Mouse (Mus musculus) MEL (cell line): ENCODE data around the gene Prkcz. TPM values are rescaled to one million over a fixed set of nuclear protein-coding genes. Genes with fewer than 3 reads are reported as not detected.

Experiments used
- DNase-seq: peaks from one replicate; pipeline ENCODE4 v3.0.0; 2011; ENCODE audit warnings: low read depth, low spot score
- H3K27ac ChIP-seq: 2 replicates; pipeline ENCODE4 v1.5.1; 2012; ENCODE audit warnings: low read depth, mild to moderate bottlenecking, control low read depth, low read length, moderate library complexity; ENCODE audit not compliant: control insufficient read depth
- H3K27me3 ChIP-seq, 2 experiments: fragments of 150-350 bp in 1 of 2; sonication (generic) in 1 of 2; 2 replicates each; pipeline ENCODE4 v1.6.1; 2012; ENCODE audit warnings: low read length in 2 of 2, mild to moderate bottlenecking in 2 of 2, improper control_type of control experiment in 1 of 2, moderate library complexity in 1 of 2; ENCODE audit not compliant: insufficient read depth in 2 of 2, control insufficient read depth in 1 of 2
- H3K36me3 ChIP-seq, 2 experiments: 2 replicates each; pipeline ENCODE4 v1.6.1; 2012 to 2014; ENCODE audit warnings: low read length in 2 of 2, improper control_type of control experiment in 1 of 2, inconsistent platforms in 1 of 2, mild to moderate bottlenecking in 1 of 2; ENCODE audit not compliant: insufficient read depth in 2 of 2, control insufficient read depth in 1 of 2
- H3K4me1 ChIP-seq, 2 experiments: fragments of 150-350 bp in 1 of 2; sonication (generic) in 1 of 2; 2 replicates each; pipeline ENCODE4 v1.6.1; 2012; ENCODE audit warnings: low read length in 2 of 2, improper control_type of control experiment in 1 of 2, mild to moderate bottlenecking in 1 of 2; ENCODE audit not compliant: insufficient read depth in 2 of 2, control insufficient read depth in 1 of 2
- H3K4me3 ChIP-seq, 2 experiments: fragments of 150-350 bp in 1 of 2; sonication (generic) in 1 of 2; 2 replicates each; pipeline ENCODE4 v1.5.1; 2012; ENCODE audit warnings: low read depth in 2 of 2, low read length in 2 of 2, mild to moderate bottlenecking in 2 of 2, moderate library complexity in 2 of 2, control low read depth in 1 of 2, improper control_type of control experiment in 1 of 2; ENCODE audit not compliant: control insufficient read depth in 1 of 2, insufficient read depth in 1 of 2
- H3K79me2 ChIP-seq: 2 replicates; pipeline ENCODE4 v1.6.1; 2012; ENCODE audit warnings: mild to moderate bottlenecking, low read length, moderate library complexity; ENCODE audit not compliant: control insufficient read depth, poor library complexity, insufficient read depth
- H3K9ac ChIP-seq: 2 replicates; pipeline ENCODE4 v1.6.1; 2012; ENCODE audit warnings: low read depth, mild to moderate bottlenecking, control low read depth, low read length, moderate library complexity; ENCODE audit not compliant: control insufficient read depth, poor library complexity, severe bottlenecking
- H3K9me3 ChIP-seq: fragments of 150-350 bp; sonication (generic); replicated peaks from 2 replicates; pipeline ENCODE4 v1.6.1; 2012; ENCODE audit warnings: mild to moderate bottlenecking, low read length, improper control_type of control experiment, moderate library complexity; ENCODE audit not compliant: insufficient read depth
- CTCF ChIP-seq, 3 experiments: IDR thresholded peaks in 2 of 3; conservative IDR thresholded peaks in 1 of 3; 2 replicates each; pipeline ENCODE4 v1.5.1; 2011 to 2012; ENCODE audit warnings: low read length in 3 of 3, low read depth in 2 of 3, mild to moderate bottlenecking in 2 of 3, improper control_type of control experiment in 1 of 3, inconsistent platforms in 1 of 3, mixed read lengths in 1 of 3, moderate library complexity in 1 of 3; ENCODE audit not compliant: control insufficient read depth in 1 of 3, insufficient read depth in 1 of 3, poor library complexity in 1 of 3, severe bottlenecking in 1 of 3
- E2F4 ChIP-seq: IDR thresholded peaks from 2 replicates; pipeline ENCODE4 v1.6.1; 2011; ENCODE audit warnings: low read depth, low read length, improper control_type of control experiment, borderline replicate concordance
- ELF1 ChIP-seq: IDR thresholded peaks from 2 replicates; pipeline ENCODE4 v1.6.1; 2014; ENCODE audit warnings: low read depth, mild to moderate bottlenecking, inconsistent platforms, low read length, improper control_type of control experiment, moderate library complexity
- ETS1 ChIP-seq: IDR thresholded peaks from 2 replicates; pipeline ENCODE4 v1.6.1; 2012; ENCODE audit warnings: low read depth, mild to moderate bottlenecking, inconsistent platforms, low read length, improper control_type of control experiment, moderate library complexity
- GATA1 ChIP-seq: IDR thresholded peaks from 2 replicates; pipeline ENCODE4 v1.6.1; 2011; ENCODE audit warnings: low read depth, low read length, improper control_type of control experiment
- KAT2A ChIP-seq: conservative IDR thresholded peaks from 2 replicates; pipeline ENCODE4 v1.6.1; 2012; ENCODE audit warnings: low read depth, low read length, improper control_type of control experiment, inconsistent platforms
- MXI1 ChIP-seq: IDR thresholded peaks from 2 replicates; pipeline ENCODE4 v1.6.1; 2011; ENCODE audit warnings: mild to moderate bottlenecking, low read depth, low read length, improper control_type of control experiment
- POLR2AphosphoS2 ChIP-seq: IDR thresholded peaks from 2 replicates; pipeline ENCODE4 v1.6.1; 2011; ENCODE audit warnings: low read length, improper control_type of control experiment
- RAD21 ChIP-seq: IDR thresholded peaks from 2 replicates; pipeline ENCODE4 v1.6.1; 2011; ENCODE audit warnings: mild to moderate bottlenecking, low read depth, low read length, improper control_type of control experiment
- SIN3A ChIP-seq: IDR thresholded peaks from 2 replicates; pipeline ENCODE4 v1.6.1; 2012; ENCODE audit warnings: low read length, improper control_type of control experiment, inconsistent platforms
- SMC3 ChIP-seq: IDR thresholded peaks from 2 replicates; pipeline ENCODE4 v1.6.1; 2011; ENCODE audit warnings: low read depth, low read length, improper control_type of control experiment
- TAL1 ChIP-seq: IDR thresholded peaks from 2 replicates; pipeline ENCODE4 v1.6.1; 2012; ENCODE audit warnings: mild to moderate bottlenecking, inconsistent platforms, low read length, moderate library complexity, mixed read lengths
- TBP ChIP-seq: IDR thresholded peaks from 2 replicates; pipeline ENCODE4 v1.8.0; 2011; ENCODE audit warnings: low read depth, low read length, improper control_type of control experiment
- TCF12 ChIP-seq: IDR thresholded peaks from 2 replicates; pipeline ENCODE4 v1.6.1; 2014; ENCODE audit warnings: low read depth, mild to moderate bottlenecking, inconsistent platforms, low read length, improper control_type of control experiment, moderate library complexity
- UBTF ChIP-seq: IDR thresholded peaks from 2 replicates; pipeline ENCODE4 v1.6.1; 2012; ENCODE audit warnings: low read depth, mild to moderate bottlenecking, inconsistent platforms, low read length, improper control_type of control experiment, moderate library complexity, borderline replicate concordance; ENCODE audit not compliant: insufficient read depth
- USF2 ChIP-seq, 2 experiments: IDR thresholded peaks; 2 replicates each; pipeline ENCODE4 v1.6.1; 2011 to 2012; ENCODE audit warnings: improper control_type of control experiment in 2 of 2, low read length in 2 of 2, borderline replicate concordance in 1 of 2, inconsistent platforms in 1 of 2, low read depth in 1 of 2, mild to moderate bottlenecking in 1 of 2; ENCODE audit not compliant: insufficient read depth in 1 of 2
- ZC3H11A ChIP-seq: IDR thresholded peaks from 2 replicates; pipeline ENCODE4 v1.6.1; 2012; ENCODE audit warnings: low read depth, mild to moderate bottlenecking, inconsistent platforms, low read length, improper control_type of control experiment
- ZKSCAN1 ChIP-seq: IDR thresholded peaks from 2 replicates; pipeline ENCODE4 v1.6.1; 2012; ENCODE audit warnings: low read depth, mild to moderate bottlenecking, inconsistent platforms, low read length, improper control_type of control experiment, moderate library complexity
- ZMIZ1 ChIP-seq: IDR thresholded peaks from 2 replicates; pipeline ENCODE4 v1.6.1; 2012; ENCODE audit warnings: low read depth, mild to moderate bottlenecking, inconsistent platforms, low read length, improper control_type of control experiment, moderate library complexity
- ZNF384 ChIP-seq: IDR thresholded peaks from 2 replicates; pipeline ENCODE4 v1.6.1; 2012; ENCODE audit warnings: low read depth, mild to moderate bottlenecking, inconsistent platforms, low read length, improper control_type of control experiment
- polyA plus RNA-seq, 2 experiments: library from polyadenylated mRNA; stranded (reverse) in 1 of 2; unstranded in 1 of 2; fragments of >175 nt in 1 of 2; fragments of >200 nt in 1 of 2; gene quantifications; 2 replicates each; pipeline versions ENCODE4 v1.2.1 to v1.2.4; 2012; ENCODE audit warnings: low replicate concordance in 2 of 2, low read depth in 1 of 2; ENCODE audit not compliant: insufficient read length in 2 of 2, insufficient read depth in 1 of 2, missing spikeins in 1 of 2
- total RNA-seq: library from RNA; depleted of rRNA; stranded (reverse); fragments of 300-350 nt; gene quantifications from 2 replicates; pipeline ENCODE4 v1.2.3, GENCODE M21; 2012

Gene Prkcz
- total and polyA plus RNA-seq, 3 experiments, result 0.12 to 0.92 TPM; not detected in 1

DNA sequence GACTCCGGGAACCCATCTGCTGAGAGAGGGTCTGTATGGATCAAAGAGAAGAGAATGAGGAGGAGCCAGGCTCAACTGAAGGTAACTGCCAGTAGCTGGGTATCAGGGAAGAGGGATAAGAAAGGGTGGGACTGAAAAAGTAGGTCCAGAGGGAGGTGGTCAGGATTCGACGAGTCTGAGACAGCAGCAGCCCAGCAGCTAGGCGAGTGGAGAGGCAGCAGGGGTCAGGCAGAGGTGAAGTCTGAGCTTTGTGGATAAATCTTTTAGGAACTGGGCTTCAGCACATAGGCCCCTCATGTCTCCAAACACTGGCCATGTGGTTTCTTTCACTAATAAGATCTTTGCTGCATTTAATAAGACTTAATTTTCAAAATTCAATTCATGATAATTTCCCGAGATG is 86.7 kb downstream of the Prkcz start:
- Histone ChIP-seq H3K9me3 (no peaks in the 10 kb centered on the region), H3K9ac (no peak overlapping the region), H3K27ac (no peak overlapping the region), H3K4me1 (no peaks in the 10 kb centered on the region), H3K27me3 (peaks cover 0 to 1% of the 10 kb centered on the region in 2 experiments; a peak in 2 of 4 replicates), H3K4me3 (no peak overlapping the region), H3K79me2 (no peaks in the 10 kb centered on the region), H3K36me3 (no peaks in the 10 kb centered on the region)
- DNase-seq, result no peak
- TF ChIP-seq TAL1 (no peak), KAT2A (no peak), SIN3A (no peak), E2F4 (no peak), CTCF (IDR thresholded peaks at IDR 0.05 in 2 of 3, conservative IDR thresholded peaks at IDR 0.05 in 1 of 3; ENCODE audit: control insufficient read depth in 1 of 3, insufficient read depth in 1 of 3, low read depth in 2 of 3, low read length in 3 of 3, poor library complexity in 1 of 3, severe bottlenecking in 1 of 3) (no peak), UBTF (no peak), TBP (no peak), RAD21 (no peak), ELF1 (no peak), POLR2AphosphoS2 (no peak), ZKSCAN1 (no peak), ZNF384 (no peak), GATA1 (no peak), USF2 (IDR thresholded peaks at IDR 0.05; ENCODE audit: borderline replicate concordance in 1 of 2, insufficient read depth in 1 of 2, low read depth in 1 of 2, low read length in 2 of 2) (no peak)

DNA sequence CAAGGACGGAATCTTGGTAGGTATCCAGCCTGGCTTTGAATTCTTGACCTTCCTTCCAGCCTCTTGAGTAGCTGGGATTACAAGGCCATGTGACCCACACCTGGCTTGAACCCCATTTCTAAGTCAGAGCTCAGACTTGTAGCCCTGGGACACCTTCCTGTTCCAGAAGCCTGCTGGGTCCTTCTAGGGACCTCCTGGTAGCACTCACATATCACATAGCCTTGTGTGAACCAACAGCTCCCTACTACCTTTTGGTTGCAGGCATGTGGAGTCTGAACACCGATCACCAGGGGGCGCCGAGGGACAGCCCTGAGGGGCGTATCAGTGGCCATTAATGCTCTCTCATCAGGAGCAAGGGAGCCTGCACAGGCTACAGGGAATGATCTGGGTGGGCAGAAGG is 92.8 kb downstream of the Prkcz start:
- no peaks in the 10 kb centered on the region for H3K4me1 ChIP-seq
- H3K36me3 ChIP-seq, result no peaks in the 10 kb centered on the region
- peaks cover 0 to 3% of the 10 kb centered on the region in 2 experiments; a peak in 2 of 4 replicates for H3K27me3 ChIP-seq
- peak; percentile 59 for DNase-seq
- H3K79me2 ChIP-seq, result no peaks in the 10 kb centered on the region
- H3K9ac ChIP-seq, result no peak overlapping the region
- TF ChIP-seq TCF12 (no peak), SMC3 (peak; percentile 70), ETS1 (no peak), CTCF (IDR thresholded peaks at IDR 0.05 in 2 of 3, conservative IDR thresholded peaks at IDR 0.05 in 1 of 3; ENCODE audit: control insufficient read depth in 1 of 3, insufficient read depth in 1 of 3, low read depth in 2 of 3, low read length in 3 of 3, poor library complexity in 1 of 3, severe bottlenecking in 1 of 3) (peak; percentile 47 to 77 (median 72)), RAD21 (peak; percentile 44), TBP (no peak), ZC3H11A (no peak; the same call in 1 of the 2 replicates), MXI1 (no peak), ZMIZ1 (no peak)
- no peak overlapping the region for H3K4me3 ChIP-seq
- no peaks in the 10 kb centered on the region for H3K9me3 ChIP-seq
- H3K27ac ChIP-seq, result no peak overlapping the region
